10 mouse cellular contexts compared by ENCODE assay signal in genomic region chr1:175290072-175290471, GRCm38 (mm10).
"Had no signal": no experiment of that assay in that cellular context is flagged by ENCODE, and none has a peak within 500 bp of the region (broad histone marks: within the 10 kb centered on the region; RNA-seq: fewer than 3 reads in every experiment).

No protein-coding gene starts in this region.

- DNase-seq: liver, postnatal 0 days; lung, adult 2 months; lung, postnatal 14 days; lung, postnatal 36 days; right cerebral cortex, postnatal 25 days; right cerebral cortex, postnatal 4 days; spleen, adult 18-20 months; thymus, adult 18-20 months; thymus, postnatal 14 days; thymus, postnatal 36 days had no signal
